Mouse (Mus musculus) cerebellum, postnatal 25 days (tissue): ENCODE results near the gene Hc.

ENCODE experiments used
- DNase-seq, 2 experiments: peaks; one replicate each; pipeline ENCODE4 v3.0.0; 2021; ENCODE audit warnings: mixed read lengths in 2 of 2

The Hc gene

DNA sequence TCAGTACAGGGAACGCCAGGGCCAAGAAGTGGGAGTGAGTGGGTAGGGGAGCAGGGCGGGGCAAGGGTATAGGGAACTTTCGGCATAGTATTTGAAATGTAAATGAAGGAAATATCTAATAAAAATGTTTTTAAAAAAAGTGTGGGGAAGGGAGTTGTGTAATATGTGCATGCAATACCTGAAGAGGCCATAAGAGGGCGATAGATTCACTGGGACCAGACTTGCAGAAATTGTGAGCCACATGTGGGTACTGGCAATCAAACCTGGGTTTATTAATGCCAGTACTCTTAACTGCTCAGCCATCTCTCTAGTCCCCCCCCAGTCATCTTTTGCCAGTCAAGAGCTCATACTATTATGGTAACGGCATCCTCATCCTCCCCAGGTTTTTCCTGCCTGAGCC, 12.4 kb downstream of the Hc start:
- DNase-seq: no peak

DNA sequence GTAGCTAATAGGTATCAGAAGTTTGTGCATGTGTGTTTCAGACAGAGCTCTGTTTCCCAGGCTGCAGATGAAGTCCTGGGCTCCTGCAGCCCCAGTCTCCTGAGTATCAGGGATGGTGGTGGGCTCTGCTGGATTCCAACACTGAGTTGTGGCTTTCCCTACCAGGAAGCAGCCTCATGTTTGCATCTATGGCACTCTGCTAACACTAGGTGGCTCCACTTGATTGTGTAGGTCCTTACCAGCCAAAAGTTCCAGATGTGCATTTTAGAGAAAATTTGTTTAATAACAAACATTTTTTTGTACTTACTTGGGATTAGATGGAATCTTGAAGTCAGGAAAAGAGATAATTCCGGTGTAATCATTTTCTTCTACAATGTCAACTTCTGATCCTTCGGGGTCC, 16.3 kb downstream of the Hc start:
- no peak for DNase-seq

DNA sequence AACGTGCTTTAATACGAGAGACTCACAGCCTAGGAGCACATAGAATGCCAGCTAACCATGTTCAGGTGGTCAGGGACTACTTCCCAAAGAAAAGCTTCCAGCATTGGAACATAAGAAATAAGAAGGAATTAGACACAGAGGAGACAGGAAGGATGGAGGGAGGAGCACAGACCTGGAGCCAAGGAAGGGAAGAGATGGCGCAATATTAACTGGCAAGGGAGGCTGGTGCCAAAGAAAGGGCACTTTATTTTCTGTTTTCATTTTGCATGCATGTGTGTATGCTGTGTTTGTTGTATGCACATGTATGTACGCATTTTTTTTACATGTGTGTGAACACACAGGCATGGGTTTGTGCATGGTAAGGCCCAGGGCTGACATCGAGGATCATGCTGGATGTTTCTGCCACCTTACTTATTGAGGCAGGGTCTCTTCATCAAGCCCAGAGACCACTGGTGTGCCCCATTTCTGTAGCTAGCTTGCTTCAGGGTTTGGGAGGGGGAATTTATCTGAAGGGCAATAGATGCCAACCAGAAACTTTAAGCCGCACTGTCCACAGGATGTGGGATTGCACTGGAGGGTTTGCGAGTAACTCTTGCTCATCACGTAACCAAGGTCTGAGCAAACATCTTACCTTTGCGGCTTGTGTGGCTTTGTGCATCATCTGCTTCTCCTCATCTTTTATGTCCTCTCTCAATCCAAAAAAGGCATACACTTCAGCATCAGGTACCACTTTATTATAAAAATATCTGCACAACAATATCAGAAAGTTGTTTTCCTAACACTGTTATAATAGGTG, 22.5 kb downstream of the Hc start:
- DNase-seq: no peak

DNA sequence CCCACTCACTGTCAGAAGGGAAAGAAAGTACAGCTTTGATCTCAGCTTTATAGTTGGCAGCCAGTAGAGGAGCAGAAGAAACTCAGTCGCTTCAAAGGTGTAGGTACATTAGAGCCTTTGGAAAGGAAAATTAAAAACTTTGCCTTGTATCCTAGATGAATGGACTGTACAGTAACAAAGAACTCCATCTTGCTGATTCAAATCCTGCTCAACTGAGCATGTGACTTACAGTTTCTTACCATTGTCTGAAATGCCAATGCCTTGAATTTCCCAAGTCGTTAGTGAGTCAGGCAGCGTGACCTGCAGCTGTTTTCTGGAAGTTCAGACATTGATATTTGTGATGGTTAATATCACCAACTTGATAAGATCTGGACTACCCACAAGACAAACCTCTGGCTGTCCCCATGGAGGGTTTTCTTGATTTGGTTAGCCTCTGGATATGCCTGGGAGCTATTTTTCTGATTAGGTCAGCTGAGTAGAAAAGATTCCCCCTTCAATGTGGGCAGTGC, 36.5 kb downstream of the Hc start:
- DNase-seq: no peak

DNA sequence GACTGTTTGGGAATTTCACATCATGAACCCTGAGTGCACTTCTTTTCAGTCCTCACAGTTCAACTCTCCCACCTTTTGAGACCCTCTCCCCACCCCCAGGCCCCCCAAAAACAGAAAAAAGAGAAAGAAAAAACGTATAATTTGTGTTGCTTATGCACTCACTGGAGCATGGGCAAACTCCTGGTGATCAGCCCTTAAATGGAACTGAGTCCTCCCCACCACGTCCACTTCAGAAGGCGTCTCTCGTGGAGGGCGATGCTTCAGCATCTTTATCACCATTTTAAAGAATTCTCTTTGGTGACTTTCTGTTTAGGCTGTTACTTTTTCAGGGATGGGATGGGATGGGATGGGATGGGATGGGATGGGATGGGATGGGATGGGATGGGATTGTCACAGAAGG, 39.4 kb downstream of the Hc start:
- DNase-seq: no peak

DNA sequence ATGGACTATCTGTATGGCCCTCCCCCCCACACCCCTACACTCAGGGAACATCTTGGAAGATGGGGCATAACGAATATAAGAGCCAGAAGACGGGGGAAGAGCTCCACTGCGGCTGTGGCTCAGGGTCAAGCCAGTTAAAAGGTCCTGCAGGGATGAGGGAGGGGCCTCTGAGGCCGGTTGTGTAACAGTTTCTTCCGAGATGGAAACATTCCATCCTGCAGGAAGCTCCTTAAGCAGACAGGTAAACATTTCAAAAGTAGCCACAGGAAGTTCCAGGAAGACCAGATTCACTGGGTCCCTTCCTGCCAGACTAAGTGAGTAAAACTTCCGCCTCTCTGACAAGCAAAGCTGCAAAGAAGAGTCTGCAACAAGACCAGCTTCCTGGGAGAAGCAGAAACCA, 45.4 kb downstream of the Hc start:
- DNase-seq: no peak

DNA sequence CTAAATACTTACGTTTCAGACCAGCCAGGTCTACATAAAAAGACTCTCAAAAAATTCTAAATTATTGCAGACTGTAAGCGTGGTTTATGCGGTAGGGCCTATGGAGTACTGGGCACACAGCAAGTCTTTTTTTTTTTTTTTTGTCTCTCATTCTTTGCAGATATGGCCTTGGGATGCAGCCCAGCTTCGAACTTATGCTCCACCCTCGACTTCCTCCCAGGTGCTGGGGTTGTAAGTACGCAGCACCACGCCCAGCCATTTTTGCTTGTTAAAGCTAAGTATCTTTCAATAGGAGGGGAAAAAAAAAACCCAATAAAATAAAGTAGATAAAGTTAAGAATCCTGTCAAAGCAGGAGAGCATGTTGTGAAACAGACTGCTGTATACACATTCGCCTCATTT, 49.6 kb downstream of the Hc start:
- no peak for DNase-seq

DNA sequence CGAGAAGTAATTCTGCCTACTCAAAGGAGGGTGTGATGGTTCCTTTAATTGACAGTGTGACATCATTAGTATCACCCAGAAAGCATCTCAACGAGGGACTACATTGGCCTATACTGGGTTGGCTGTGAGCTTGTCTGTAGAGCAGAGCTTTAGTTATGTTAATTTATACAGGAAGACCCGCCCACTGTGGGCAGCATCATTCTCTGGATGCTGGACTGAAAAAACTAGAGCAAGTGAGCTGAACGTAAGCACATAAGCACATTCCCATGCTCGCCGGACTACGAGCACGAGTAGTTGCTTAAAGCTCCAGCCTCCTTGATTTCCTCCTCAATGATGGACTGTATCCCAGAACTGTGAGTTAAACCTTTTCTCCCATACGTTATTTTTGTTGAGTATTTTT, 62.3 kb downstream of the Hc start:
- no peak for DNase-seq

DNA sequence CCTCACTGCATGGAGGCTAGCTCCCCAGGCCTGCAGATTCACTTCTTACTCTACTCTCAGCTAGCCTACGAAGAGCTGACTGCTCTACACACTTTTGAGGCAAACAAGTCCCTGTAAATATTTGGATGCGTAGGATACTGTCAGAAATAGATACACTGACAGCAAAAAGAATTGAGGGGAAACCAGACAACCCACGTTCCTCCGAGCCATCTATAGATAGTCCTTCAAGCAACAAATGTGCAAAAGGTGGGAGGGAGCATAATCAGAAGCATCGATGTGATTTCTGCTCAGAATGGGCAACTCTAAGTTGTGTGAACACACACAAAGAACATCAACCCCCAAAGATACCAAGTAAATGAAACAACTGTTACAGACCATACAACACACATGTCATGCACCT, 64.7 kb downstream of the Hc start:
- DNase-seq: no peak

DNA sequence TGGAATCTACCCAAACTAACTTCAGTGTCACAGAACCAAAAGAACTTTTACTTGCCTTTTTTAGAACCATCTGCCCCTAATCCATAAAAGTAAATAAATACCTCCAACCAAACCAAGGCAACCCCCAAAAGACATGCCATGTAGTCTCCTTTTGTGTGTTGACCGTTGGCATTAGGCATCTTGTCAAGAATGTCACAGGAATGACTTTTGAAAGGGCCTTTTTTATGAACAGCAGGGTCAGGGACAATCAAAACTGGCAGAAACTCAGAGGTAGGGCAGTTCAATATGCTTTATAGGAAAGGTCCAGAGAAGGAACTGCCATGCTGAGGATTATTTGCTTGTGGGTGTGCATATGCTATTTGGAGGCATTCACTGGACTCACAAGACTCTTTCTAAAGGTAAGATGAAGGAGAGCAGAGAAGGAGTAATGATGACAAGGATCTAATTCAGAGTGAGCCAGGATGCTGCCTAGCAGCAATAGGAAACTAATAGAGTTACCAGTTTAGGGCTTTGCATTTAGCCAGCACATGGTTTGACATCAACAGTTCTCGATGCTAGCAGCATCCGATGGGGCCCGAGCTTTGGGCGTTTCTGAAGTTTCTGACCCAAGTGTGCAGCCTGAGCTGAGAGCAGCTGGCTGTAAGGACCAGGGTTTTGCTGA, 67.4 kb downstream of the Hc start:
- no peak for DNase-seq

DNA sequence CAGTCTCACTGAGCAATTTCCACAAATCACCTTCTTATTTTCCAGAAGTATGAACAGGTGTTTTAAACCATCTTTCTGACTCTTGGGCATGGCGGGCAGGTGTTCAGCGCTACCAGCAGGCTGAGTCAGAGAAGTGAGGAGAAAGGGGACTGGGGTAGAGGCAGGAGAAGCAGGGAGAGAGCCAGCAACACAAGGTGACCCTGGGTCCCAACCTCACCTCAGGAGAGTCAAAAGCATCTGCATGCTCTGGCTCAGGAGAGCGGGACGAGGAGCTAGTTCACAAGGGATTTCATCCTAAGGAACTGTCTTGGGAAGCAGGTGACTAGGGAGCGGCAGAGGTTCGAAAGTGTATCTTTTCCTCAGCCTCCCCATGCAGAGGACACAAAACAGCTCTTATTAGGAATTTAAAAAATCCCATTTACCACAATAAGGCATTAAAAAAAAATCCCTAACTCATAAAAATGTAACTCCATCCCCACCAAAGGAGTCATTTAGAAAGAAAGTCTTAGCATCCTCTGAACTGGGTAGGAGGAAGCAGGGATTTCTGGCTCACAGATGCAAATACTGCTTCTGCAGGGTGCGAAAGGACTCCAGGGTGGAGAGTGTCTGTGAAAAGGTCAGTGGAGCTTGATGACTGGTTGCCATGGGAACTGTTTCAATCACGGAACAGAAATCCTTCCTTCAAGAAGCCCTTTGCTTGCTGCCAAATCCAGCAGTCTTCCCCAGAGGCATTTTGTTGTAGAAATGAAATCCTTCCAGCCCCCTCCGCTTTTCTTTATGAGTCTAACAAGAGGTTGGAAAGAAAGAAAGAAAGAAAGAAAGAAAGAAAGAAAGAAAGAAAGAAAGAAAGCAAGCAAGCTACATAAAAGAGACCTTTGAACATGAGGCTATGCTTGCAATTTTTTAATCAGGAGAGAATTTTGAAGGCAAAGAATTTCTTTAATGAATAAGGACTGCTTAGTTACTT, 68.2 kb downstream of the Hc start:
- DNase-seq: peak in 1 of 2 experiments; percentile 21

DNA sequence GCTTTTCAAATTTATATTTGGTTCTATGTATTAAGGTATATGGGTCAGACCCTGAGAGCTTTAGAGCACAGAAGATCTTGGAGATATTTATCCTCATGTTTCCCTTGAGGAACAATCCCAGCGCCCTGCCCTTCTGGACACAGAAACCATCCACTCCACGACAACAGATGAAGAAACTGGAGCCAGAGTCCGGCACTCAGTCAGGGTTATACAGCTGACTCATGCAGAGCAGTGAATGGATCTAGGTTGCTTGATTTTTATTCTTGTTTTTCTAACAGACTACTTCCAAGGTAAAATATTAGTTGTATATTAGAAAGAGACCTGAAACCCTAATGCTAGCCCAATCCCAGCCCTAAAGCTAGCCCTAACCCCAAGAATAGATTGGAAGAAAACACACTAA, 69.3 kb downstream of the Hc start:
- no peak for DNase-seq

DNA sequence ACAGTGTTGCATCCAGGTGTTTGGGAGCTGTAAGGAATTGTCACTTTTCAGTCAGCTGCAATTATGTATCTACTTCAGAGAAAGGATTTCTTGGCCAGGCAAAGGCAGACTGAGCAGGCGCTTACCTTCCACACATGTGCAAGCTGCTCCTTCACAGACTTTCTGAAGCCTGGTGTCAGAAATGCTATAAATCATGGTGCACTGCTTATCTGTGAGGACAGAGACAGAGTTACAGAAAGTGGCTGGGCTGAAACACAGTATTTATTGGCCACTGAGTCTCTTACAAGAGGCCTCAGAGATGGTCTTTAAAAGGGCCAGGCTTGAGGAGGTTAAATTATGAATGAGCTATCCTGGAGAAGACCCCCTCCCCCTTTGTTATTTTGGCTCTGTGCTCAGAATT, 71.5 kb downstream of the Hc start:
- DNase-seq: no peak

DNA sequence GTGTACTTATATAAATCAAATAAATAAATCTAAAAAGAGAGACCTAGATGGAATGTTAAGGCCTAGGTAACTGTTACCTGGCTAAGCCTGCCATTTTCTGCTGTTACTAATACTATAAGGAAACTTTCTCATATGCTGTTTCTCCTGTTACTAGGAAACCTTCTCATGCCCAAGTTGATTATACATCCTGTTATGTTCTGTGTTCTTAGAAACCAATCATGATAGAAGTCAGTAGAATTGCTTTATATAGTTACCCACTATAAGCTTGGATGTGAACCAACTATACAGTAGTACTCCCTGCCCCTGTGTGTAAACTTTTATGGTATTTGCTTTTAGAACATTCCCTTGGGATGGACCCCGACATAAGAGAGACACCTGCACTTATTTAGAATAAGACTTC, 73.6 kb downstream of the Hc start:
- DNase-seq: no peak

DNA sequence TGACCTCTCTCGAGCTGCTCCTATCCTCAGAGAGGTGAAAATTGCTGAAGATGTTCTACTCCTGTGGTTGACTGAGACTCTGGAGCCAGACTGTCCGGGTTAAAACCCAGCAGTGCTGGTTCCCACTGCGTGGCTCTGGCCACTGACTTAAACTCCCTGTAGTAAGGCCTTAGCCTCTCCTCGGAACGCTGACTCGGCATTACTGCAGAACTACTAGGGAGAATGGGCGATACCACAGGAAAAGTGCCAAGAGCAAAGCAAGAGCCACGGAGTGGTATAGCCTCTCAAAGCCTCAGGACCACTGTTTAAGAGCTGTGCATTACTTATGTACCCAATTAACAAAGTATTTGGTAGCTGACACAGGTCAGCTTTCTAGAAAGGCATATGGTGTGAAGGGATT, 76.4 kb downstream of the Hc start:
- DNase-seq: no peak

DNA sequence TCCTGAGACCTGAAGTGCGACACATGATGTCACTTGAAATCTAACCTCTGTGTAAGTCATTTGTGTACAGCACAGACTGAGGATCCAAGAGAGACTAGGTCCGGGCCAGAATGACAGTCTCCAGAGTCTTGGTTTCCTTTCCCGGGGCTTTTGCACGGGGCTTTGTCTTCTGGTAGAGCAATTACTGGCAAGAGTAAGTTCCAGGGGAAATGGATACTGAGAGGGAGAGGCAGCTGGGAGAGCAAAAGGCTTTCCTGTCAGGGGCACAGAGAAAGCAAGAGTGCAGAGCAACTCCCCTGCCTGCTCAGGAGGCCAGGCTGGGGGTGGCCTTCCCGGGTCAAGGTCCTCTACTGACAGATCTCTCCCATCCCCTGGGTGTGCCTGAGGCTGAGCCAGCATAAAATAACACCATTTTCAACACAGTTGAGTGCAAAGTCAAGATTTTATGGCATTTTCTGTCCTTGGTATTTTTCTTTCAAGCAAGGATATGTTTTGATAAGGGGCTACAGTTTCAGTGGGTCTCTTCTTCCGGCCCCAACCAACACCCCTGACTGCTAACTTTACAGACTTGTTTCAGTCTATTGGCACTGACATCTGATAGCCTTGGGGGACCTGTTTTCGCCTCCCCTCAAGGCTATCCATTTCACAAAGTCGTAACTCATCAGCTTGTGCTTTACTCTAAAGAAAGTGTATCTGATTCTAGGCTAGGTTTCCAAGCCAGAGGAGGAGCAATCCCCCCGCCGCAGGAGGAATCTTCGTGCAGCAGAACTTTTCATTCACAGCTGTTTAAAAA, 78.1 kb downstream of the Hc start:
- DNase-seq: no peak

DNA sequence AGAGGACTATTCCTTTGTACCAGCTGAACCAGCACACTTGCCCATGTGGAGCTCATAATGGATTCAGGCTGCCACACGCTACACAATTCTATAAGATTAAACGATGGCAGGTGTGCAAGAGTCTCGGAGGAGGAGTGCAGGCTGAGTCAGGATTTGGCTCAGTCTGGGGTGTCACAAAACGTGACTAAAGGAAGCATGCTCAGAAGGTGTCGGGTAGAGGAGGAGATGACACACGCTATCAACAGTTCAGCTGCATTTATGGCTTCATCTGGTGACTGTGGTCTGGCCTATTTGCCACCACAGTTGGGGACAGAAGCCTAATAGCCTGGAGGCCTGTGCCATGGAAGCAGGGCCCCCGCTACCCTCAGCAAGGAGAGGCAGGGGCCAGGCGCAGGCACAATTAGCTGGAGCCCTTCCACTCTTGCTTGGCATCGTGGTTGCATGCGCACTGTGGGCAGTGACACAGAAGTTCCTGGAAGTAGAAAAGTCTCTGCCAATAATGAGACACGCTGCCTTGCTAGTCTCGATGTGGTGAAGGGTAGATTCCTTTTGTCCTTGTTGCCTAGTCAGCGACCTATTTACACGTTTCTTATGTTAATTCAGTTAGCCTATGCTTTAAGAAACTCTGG, 79.0 kb downstream of the Hc start:
- DNase-seq: peak in 1 of 2 experiments; percentile 15

DNA sequence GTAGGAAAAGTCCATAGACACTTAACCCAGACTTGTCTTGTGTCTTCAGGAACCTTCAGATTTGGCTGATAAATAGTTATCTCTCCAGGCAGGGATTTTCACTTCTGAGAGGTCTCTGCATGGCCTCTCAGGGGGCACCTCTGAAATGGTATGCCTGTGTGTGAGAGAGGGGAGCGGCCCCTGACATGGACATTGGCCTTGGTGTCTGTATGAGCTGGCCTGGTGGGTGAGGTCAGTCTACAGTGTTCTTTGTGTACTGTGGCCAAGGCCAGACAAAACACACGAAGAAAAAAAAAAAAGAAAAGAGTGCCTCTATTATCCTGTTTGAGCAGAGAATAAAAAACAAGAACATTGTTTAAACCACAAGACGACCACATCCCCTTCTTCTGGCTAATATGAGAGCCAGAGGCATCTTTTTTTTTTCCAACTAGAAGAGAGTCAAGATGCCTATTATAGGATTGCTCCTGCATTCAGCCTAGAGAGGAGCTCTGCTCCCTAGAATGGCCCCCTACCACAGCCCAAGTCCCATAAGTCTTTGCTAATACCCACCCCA, 81.7 kb downstream of the Hc start:
- no peak for DNase-seq

DNA sequence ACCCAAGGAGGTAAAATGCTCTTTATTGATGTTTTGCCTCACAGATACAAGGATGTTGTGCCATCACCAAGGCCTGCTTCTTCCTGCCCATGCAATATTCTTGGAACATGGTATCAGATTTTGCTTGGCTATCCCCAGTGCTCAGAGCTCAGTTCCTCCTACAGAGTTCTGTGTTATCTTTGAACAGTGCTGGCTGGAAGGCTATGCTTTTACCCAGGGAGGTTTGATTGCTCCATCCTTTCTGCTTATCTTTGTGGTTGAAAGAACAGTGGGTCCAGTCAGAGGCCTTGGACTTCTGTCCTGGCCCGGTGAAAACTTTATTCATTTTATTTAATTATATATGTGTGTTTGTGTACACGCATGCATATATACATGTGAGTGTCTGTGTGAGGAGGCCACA, 83.0 kb downstream of the Hc start:
- DNase-seq: no peak

DNA sequence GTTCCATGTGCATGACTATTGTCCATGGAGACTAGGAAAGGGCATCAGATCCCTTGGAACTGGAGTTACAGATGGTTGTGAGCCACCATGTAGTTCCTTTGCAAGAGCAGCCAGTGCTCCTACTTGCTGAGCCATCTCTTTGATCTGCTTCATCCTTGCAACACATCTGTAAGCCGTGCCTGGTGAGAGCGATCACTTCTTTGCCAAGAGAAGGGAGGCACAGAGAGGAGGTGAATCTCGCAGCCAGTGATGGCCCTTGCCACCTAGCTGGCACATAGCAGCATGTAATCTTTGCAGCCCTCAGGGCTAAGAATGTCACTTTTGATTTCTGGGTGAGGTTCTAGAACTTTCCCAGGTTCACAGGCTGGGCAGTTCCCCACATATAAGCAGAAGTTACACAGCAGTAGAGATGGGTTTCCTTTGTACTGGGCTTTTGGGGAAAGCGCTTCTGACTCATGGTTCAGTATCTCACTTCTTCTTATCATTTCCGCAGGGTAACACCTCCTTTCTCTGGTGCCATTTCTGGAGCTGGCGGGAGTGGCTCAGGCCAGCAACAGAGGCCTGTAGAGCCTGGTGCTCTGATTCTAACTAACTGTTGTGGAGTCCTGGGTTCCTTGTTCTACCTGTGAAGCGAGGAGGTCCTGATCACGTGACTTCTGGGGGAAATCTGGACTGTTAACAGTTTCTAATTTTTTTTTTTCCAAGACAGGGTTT, 84.1 kb downstream of the Hc start:
- no peak for DNase-seq

DNA sequence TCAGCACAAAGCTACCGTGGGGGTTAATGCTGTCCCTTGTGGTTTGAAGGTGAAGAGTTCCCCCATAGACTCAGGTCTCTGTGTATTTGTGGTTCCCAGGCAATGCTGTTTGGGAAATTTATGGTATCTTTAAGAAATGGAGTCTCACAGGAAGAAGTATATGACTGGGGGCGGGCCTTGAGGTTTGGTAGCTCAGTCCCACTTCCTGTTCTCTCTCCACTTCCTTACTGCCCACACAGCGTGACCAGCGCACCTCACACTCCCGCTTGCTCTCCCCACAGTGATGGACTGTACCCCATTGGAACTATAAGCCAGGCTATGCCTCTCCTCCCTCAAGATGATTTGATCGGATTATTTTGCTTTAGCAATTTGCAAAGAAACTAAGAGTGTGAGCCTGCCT, 84.8 kb downstream of the Hc start:
- DNase-seq: no peak
